Mouse (Mus musculus): ENCODE results near the gene Hes7.

The Hes7 gene

GRCm38 (mm10) chr11:69119446-69120155 is 603 bp upstream of the Hes7 start:
- no peak for DNase-seq

- DNase-seq = peak; percentile 48 to 62
Observed at GRCm38 (mm10) chr11:69121001-69121740, 967 bp downstream of the Hes7 start.

- DNase-seq = no peak
Observed at GRCm38 (mm10) chr11:69121741-69122335, 1.6 kb downstream of the Hes7 start.

GRCm38 (mm10) chr11:69122336-69122951 is 2.2 kb downstream of the Hes7 start, which contains the start of gene 9130213A22Rik:
Gene 9130213A22Rik (minus strand): TSS chr11:69122589.
- peak; percentile 92 to 95 for DNase-seq

GRCm38 (mm10) chr11:69123056-69123692 is 3.0 kb downstream of the Hes7 start:
- peak; percentile 90 to 93 for DNase-seq

- DNase-seq = peak; percentile 90 to 93
Observed at GRCm38 (mm10) chr11:69123693-69124497, 3.7 kb downstream of the Hes7 start.

- DNase-seq = peak; percentile 70 to 78
Observed at GRCm38 (mm10) chr11:69124498-69124847, 4.3 kb downstream of the Hes7 start.

- DNase-seq = peak; percentile 80 to 89
Observed at GRCm38 (mm10) chr11:69125041-69125851, 5.0 kb downstream of the Hes7 start.

GRCm38 (mm10) chr11:69125852-69125918 is 5.5 kb downstream of the Hes7 start, which contains the start of gene Aloxe3:
Gene Aloxe3 (plus strand): TSS chr11:69125896.
- no peak for DNase-seq

- peak in 1 of 2 experiments; percentile 31 for DNase-seq
Observed at GRCm38 (mm10) chr11:69125919-69126705, 5.9 kb downstream of the Hes7 start.

GRCm38 (mm10) chr11:69126706-69127095 is 6.5 kb downstream of the Hes7 start:
- no peak for DNase-seq

- no peak for DNase-seq
Observed at GRCm38 (mm10) chr11:69128426-69129122, 8.4 kb downstream of the Hes7 start.

- no peak for DNase-seq
Observed at GRCm38 (mm10) chr11:69133566-69133922, 13.3 kb downstream of the Hes7 start.

- peak; percentile 71 to 80 for DNase-seq
Observed at GRCm38 (mm10) chr11:69133923-69134621, 13.9 kb downstream of the Hes7 start.

- no peak for DNase-seq
Observed at GRCm38 (mm10) chr11:69134622-69134968, 14.4 kb downstream of the Hes7 start.

- no peak for DNase-seq
Observed at GRCm38 (mm10) chr11:69135361-69135760, 15.2 kb downstream of the Hes7 start.

GRCm38 (mm10) chr11:69147546-69147945 is 27.3 kb downstream of the Hes7 start:
- DNase-seq = no peak

- no peak for DNase-seq
Observed at GRCm38 (mm10) chr11:69148451-69148960, 28.3 kb downstream of the Hes7 start.

- DNase-seq = no peak
Observed at GRCm38 (mm10) chr11:69149728-69150127, 29.5 kb downstream of the Hes7 start.
